Mouse (Mus musculus) gastrocnemius, postnatal 25 days (tissue): ENCODE results near the gene Nfs1. TPM values are rescaled to one million over a fixed set of nuclear protein-coding genes. Genes with fewer than 3 reads are reported as not detected.

ENCODE experiments used
- total RNA-seq, 2 experiments: library from RNA; stranded (reverse); gene quantifications; 1 replicate in 1 of 2; 2 replicates in 1 of 2; pipeline ENCODE4 v1.2.3; 2021

The Nfs1 gene
- total RNA-seq, 2 experiments from 2014 or later: 74.2 to 80.6 TPM

Other genes with a start within 250 kb of the Nfs1 start
- gene Uqcc1, start 213.9 kb downstream of the Nfs1 start, total RNA-seq: 100 to 1,000 TPM; 140 to 156 TPM
- not detected for gene Gm15557, start 203.5 kb downstream of the Nfs1 start, total RNA-seq
- gene Gdf5, start 198.8 kb downstream of the Nfs1 start, total RNA-seq: not detected
- gene Cep250, start 187.7 kb downstream of the Nfs1 start, total RNA-seq: 1 to 10 TPM; 3.6 to 5.9 TPM
- under 1 TPM; 0.51 to 0.54 TPM for gene 6430550D23Rik, start 136.2 kb downstream of the Nfs1 start, total RNA-seq
- gene Ergic3, start 136.1 kb downstream of the Nfs1 start, total RNA-seq: 10 to 100 TPM; 44.6 to 51.7 TPM
- not detected for gene Fer1l4, start 91.2 kb downstream of the Nfs1 start, total RNA-seq
- under 1 TPM; 0.13 to 0.31 TPM for gene Spag4, start 79.0 kb downstream of the Nfs1 start, total RNA-seq
- gene Cpne1, start 32.2 kb downstream of the Nfs1 start, total RNA-seq: 10 to 100 TPM in 1 of 2 experiments, 1 to 10 TPM in 1; 8.2 to 10.9 TPM
- 1 to 10 TPM; 6.3 TPM for gene Rbm12, start 32.2 kb downstream of the Nfs1 start, total RNA-seq
- gene Gm28036, start 17.1 kb downstream of the Nfs1 start, total RNA-seq: 1 to 10 TPM; 4.9 to 5.6 TPM
- 100 to 1,000 TPM; 206 to 210 TPM for gene Romo1, start 147 bp downstream of the Nfs1 start, total RNA-seq
- 10 to 100 TPM; 95.5 to 96.8 TPM for gene Rbm39, start 36.1 kb upstream of the Nfs1 start, total RNA-seq
- 10 to 100 TPM; 20.1 to 20.8 TPM for gene Phf20, start 52.3 kb upstream of the Nfs1 start, total RNA-seq
- gene Cnbd2, start 168.1 kb upstream of the Nfs1 start, total RNA-seq: under 1 TPM; 0.84 to 0.91 TPM
- 10 to 100 TPM; 58.5 to 59.5 TPM for gene Scand1, start 168.5 kb upstream of the Nfs1 start, total RNA-seq